Mouse (Mus musculus) ES-Bruce4 (cell line): ENCODE results near the gene Ovca2. TPM values are rescaled to one million over a fixed set of nuclear protein-coding genes. Genes with fewer than 3 reads are reported as not detected.
A peak's percentile ranks its signal among the peaks of the same experiment; 100 is the strongest.
"Not testable (repeated sequence)": the region's sequence is repeated elsewhere in the genome, so short reads cannot be mapped to it uniquely, and the experiment has no call there.

ENCODE experiments used
- H3K27ac ChIP-seq: 2 replicates; pipeline ENCODE4 v1.5.1; 2012; ENCODE audit warnings: low read length, inconsistent platforms; ENCODE audit not compliant: insufficient read depth
- H3K27me3 ChIP-seq: 2 replicates; pipeline ENCODE4 v1.6.1; 2012; ENCODE audit warnings: mild to moderate bottlenecking, low read length, inconsistent platforms; ENCODE audit not compliant: control insufficient read depth, poor library complexity, insufficient read depth, severe bottlenecking
- H3K36me3 ChIP-seq: 2 replicates; pipeline ENCODE4 v1.6.1; 2012; ENCODE audit warnings: inconsistent platforms, mild to moderate bottlenecking, low read length, moderate library complexity; ENCODE audit not compliant: control insufficient read depth, poor library complexity, insufficient read depth, severe bottlenecking
- H3K4me1 ChIP-seq: one replicate; pipeline ENCODE4 v1.8.1; 2011; ENCODE audit warnings: low read length; ENCODE audit not compliant: control insufficient read depth, insufficient read depth
- H3K4me3 ChIP-seq: 2 replicates; pipeline ENCODE4 v1.5.1; 2011; ENCODE audit warnings: low read depth, mild to moderate bottlenecking, low read length
- H3K9ac ChIP-seq: 2 replicates; pipeline ENCODE4 v1.6.1; 2012; ENCODE audit warnings: low read depth, mild to moderate bottlenecking, inconsistent platforms; ENCODE audit not compliant: poor library complexity, severe bottlenecking
- H3K9me3 ChIP-seq: replicated peaks from 2 replicates; pipeline ENCODE4 v1.6.1; 2012; ENCODE audit warnings: mild to moderate bottlenecking, low read length, inconsistent platforms; ENCODE audit not compliant: control insufficient read depth, poor library complexity, insufficient read depth, severe bottlenecking
- CTCF ChIP-seq: IDR thresholded peaks from one replicate; pipeline ENCODE4 v1.8.1; 2011; ENCODE audit warnings: low read depth, low read length
- EP300 ChIP-seq: IDR thresholded peaks from 2 replicates; pipeline ENCODE4 v1.6.1; 2011; ENCODE audit warnings: low read depth, low read length; ENCODE audit not compliant: insufficient read depth
- POLR2A ChIP-seq: IDR thresholded peaks from one replicate; pipeline ENCODE4 v1.8.1; 2011; ENCODE audit warnings: low read length; ENCODE audit not compliant: insufficient read depth
- polyA plus RNA-seq: library from polyadenylated mRNA; stranded (reverse); fragments of >200 nt; gene quantifications from 2 replicates; pipeline ENCODE4 v1.2.4, GENCODE M21; 2011; ENCODE audit warnings: low read depth; ENCODE audit not compliant: missing spikeins, insufficient read depth, insufficient read length

Gene Ovca2
- polyA plus RNA-seq, 1 experiment, result 13.1 TPM

- no peaks in the 10 kb centered on the region for H3K4me1 ChIP-seq
- H3K27ac ChIP-seq, result no peak overlapping the region
Observed at GRCm38 (mm10) chr11:75189713-75190370, 11.2 kb upstream of the Ovca2 start.

GRCm38 (mm10) chr11:75184986-75185385, 6.4 kb upstream of the Ovca2 start:
- Histone ChIP-seq H3K27me3 (no peaks in the 10 kb centered on the region), H3K9me3 (no peaks in the 10 kb centered on the region), H3K36me3 (peaks cover 6% of the 10 kb centered on the region; the same call in 1 of the 2 replicates), H3K4me3 (no peak overlapping the region), H3K4me1 (no peaks in the 10 kb centered on the region), H3K27ac (no peak overlapping the region), H3K9ac (no peak overlapping the region)
- TF ChIP-seq CTCF, result no peak
- no peak for TF ChIP-seq POLR2A
- TF ChIP-seq EP300, result no peak

More at GRCm38 (mm10) chr11:75189713-75190370, 11.2 kb upstream of the Ovca2 start:
- no peak for TF ChIP-seq CTCF
- no peak for TF ChIP-seq EP300
- no peak for TF ChIP-seq POLR2A
- peak overlapping the region; percentile 66 for H3K9ac ChIP-seq
- H3K9me3 ChIP-seq, result no peaks in the 10 kb centered on the region
- peak overlapping the region; percentile 99 for H3K4me3 ChIP-seq
- H3K36me3 ChIP-seq, result no peaks in the 10 kb centered on the region
- H3K27me3 ChIP-seq, result peaks cover 7% of the 10 kb centered on the region; the same call in 1 of the 2 replicates

- no peak overlapping the region for H3K4me3 ChIP-seq
- peaks cover 6% of the 10 kb centered on the region; the same call in 1 of the 2 replicates for H3K36me3 ChIP-seq
- no peaks in the 10 kb centered on the region for H3K9me3 ChIP-seq
- H3K4me1 ChIP-seq, result no peaks in the 10 kb centered on the region
- TF ChIP-seq POLR2A, result no peak
- no peak for TF ChIP-seq CTCF
- no peak for TF ChIP-seq EP300
- no peak overlapping the region for H3K9ac ChIP-seq
- H3K27ac ChIP-seq, result no peak overlapping the region
- no peaks in the 10 kb centered on the region for H3K27me3 ChIP-seq
Observed at GRCm38 (mm10) chr11:75184573-75184972, 5.9 kb upstream of the Ovca2 start.

GRCm38 (mm10) chr11:75183917-75184570, 5.4 kb upstream of the Ovca2 start:
- Histone ChIP-seq H3K27me3 (no peaks in the 10 kb centered on the region), H3K4me1 (no peaks in the 10 kb centered on the region), H3K27ac (no peak overlapping the region), H3K9ac (no peak overlapping the region), H3K9me3 (no peaks in the 10 kb centered on the region), H3K4me3 (no peak overlapping the region), H3K36me3 (peaks cover 6% of the 10 kb centered on the region; the same call in 1 of the 2 replicates)
- no peak for TF ChIP-seq POLR2A
- TF ChIP-seq EP300, result no peak
- no peak for TF ChIP-seq CTCF

GRCm38 (mm10) chr11:75178011-75178410, 624 bp downstream of the Ovca2 start:
- Histone ChIP-seq H3K27ac (no peak overlapping the region), H3K9ac (peak overlapping the region; percentile 71), H3K4me1 (no peaks in the 10 kb centered on the region), H3K4me3 (peak overlapping the region; percentile 77), H3K27me3 (no peaks in the 10 kb centered on the region), H3K9me3 (no peaks in the 10 kb centered on the region), H3K36me3 (peaks cover 14% of the 10 kb centered on the region)
- no peak for TF ChIP-seq EP300
- TF ChIP-seq POLR2A, result no peak
- no peak for TF ChIP-seq CTCF

GRCm38 (mm10) chr11:75174574-75174973, 4.1 kb downstream of the Ovca2 start:
- H3K4me3 ChIP-seq, H3K27ac ChIP-seq, H3K9me3 ChIP-seq, H3K4me1 ChIP-seq, H3K9ac ChIP-seq, H3K36me3 ChIP-seq: not testable (repeated sequence)
- H3K27me3 ChIP-seq, result peaks cover 12% of the 10 kb centered on the region; the same call in 1 of the 2 replicates
